Mouse (Mus musculus) ES-Bruce4 (cell line): Measurements from ENCODE around the gene Ppfia2.

Experiments
- CTCF ChIP-seq: IDR thresholded peaks from one replicate; pipeline ENCODE4 v1.8.1; 2011; ENCODE audit warnings: low read depth, low read length
- EP300 ChIP-seq: IDR thresholded peaks from 2 replicates; pipeline ENCODE4 v1.6.1; 2011; ENCODE audit warnings: low read depth, low read length; ENCODE audit not compliant: insufficient read depth
- POLR2A ChIP-seq: IDR thresholded peaks from one replicate; pipeline ENCODE4 v1.8.1; 2011; ENCODE audit warnings: low read length; ENCODE audit not compliant: insufficient read depth

DNA sequence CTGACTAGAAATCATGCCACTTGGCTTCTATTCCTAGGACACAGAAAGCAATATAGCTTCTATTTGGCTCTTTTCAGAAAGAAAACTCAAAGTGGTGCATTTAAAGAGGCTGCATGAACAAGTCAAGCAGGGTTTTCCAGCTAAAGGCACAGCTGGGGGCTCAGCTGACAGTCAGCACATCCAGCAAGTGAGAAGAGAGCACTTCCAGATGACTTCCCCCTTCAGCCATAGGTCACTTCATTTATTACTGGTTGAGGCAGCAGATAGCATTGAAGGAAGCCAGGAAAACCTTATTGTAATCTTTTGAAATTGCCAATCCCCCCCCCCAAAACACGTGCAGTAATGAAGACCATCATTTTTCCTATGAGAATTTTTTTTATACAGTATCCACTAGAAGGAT lies 126.8 kb downstream of the Ppfia2 start:
- TF ChIP-seq POLR2A (no peak), CTCF (no peak), EP300 (no peak)
